Mouse (Mus musculus): Measurements from ENCODE around the gene 2310007B03Rik. TPM values are rescaled to one million over a fixed set of nuclear protein-coding genes. Genes with fewer than 3 reads are reported as not detected.
A peak's percentile ranks its signal among the peaks of the same experiment; 100 is the strongest.
"Not testable (repeated sequence)": the region's sequence is repeated elsewhere in the genome, so short reads cannot be mapped to it uniquely, and the experiment has no call there.

2310007B03Rik gene
- total and polyA plus RNA-seq, 3 experiments, result not detected

DNA sequence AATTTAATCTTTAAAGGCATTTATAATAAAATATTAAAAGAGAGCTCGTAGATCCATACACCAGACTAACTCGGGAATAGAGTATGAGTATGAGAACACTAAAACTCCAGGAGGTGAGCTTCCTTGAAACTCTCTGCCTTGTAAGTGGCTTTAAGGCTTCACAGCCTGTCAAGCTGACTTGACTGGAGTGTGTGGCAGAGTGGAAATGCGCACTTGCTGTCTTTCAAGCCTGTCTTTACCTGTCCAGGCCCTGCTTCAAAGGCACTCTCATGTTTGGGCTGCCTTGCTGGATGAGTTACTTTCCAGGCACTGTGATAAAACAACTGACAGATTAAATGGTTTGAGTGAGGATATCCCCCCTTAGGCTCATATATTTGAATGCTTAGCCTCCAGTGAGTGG lies 37.2 kb upstream of the 2310007B03Rik start:
- H3K27me3 ChIP-seq (ENCODE audit: control insufficient read depth in 1 of 2, insufficient read depth in 2 of 2, low read length in 2 of 2), result no peaks in the 10 kb centered on the region
- TF ChIP-seq TBP (IDR thresholded peaks at IDR 0.05; ENCODE audit: low read depth, low read length), result no peak
- no peak overlapping the region for H3K9ac ChIP-seq (ENCODE audit: control insufficient read depth, low read depth, low read length, poor library complexity, severe bottlenecking)
- H3K79me2 ChIP-seq (ENCODE audit: control insufficient read depth, insufficient read depth, low read length, poor library complexity), result no peaks in the 10 kb centered on the region
- no peaks in the 10 kb centered on the region for H3K9me3 ChIP-seq (replicated peaks; ENCODE audit: insufficient read depth, low read length)
- no peaks in the 10 kb centered on the region for H3K4me1 ChIP-seq (ENCODE audit: control insufficient read depth in 1 of 2, insufficient read depth in 2 of 2, low read length in 2 of 2)
- no peak for DNase-seq (ENCODE audit: low read depth, low spot score)
- no peak overlapping the region for H3K4me3 ChIP-seq (ENCODE audit: control insufficient read depth in 1 of 2, insufficient read depth in 1 of 2, low read depth in 2 of 2, low read length in 2 of 2)
- H3K27ac ChIP-seq (ENCODE audit: control insufficient read depth, low read depth, low read length), result no peak overlapping the region
- H3K36me3 ChIP-seq (ENCODE audit: control insufficient read depth in 1 of 2, insufficient read depth in 2 of 2, low read length in 2 of 2), result no peaks in the 10 kb centered on the region

DNA sequence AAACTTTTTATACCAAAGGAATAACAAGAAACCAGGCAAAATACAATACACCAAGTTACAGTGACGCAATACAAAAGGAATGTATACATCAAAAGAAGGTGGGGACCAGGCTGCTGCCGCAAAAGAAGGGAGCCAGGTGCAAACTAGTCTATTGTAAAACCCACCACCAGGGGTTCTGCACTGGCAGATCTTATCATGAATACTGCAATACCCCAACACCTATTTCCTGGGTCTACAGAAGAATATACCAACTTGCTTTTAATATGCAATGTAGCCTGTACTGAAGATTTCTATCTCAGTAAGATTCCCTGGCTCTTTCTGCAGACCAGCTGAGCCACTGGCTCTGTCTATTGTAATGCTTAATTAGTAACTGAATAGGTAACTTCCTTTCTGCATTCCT lies 36.7 kb upstream of the 2310007B03Rik start:
- H3K27ac ChIP-seq (ENCODE audit: control insufficient read depth, low read depth, low read length); H3K36me3 ChIP-seq (ENCODE audit: control insufficient read depth in 1 of 2, insufficient read depth in 2 of 2, low read length in 2 of 2); H3K79me2 ChIP-seq (ENCODE audit: control insufficient read depth, insufficient read depth, low read length, poor library complexity); DNase-seq (ENCODE audit: low read depth, low spot score); H3K4me3 ChIP-seq (ENCODE audit: control insufficient read depth in 1 of 2, insufficient read depth in 1 of 2, low read depth in 2 of 2, low read length in 2 of 2); H3K27me3 ChIP-seq (ENCODE audit: control insufficient read depth in 1 of 2, insufficient read depth in 2 of 2, low read length in 2 of 2); H3K9me3 ChIP-seq (replicated peaks; ENCODE audit: insufficient read depth, low read length); H3K4me1 ChIP-seq (ENCODE audit: control insufficient read depth in 1 of 2, insufficient read depth in 2 of 2, low read length in 2 of 2); H3K9ac ChIP-seq (ENCODE audit: control insufficient read depth, low read depth, low read length, poor library complexity, severe bottlenecking): not testable (repeated sequence)

DNA sequence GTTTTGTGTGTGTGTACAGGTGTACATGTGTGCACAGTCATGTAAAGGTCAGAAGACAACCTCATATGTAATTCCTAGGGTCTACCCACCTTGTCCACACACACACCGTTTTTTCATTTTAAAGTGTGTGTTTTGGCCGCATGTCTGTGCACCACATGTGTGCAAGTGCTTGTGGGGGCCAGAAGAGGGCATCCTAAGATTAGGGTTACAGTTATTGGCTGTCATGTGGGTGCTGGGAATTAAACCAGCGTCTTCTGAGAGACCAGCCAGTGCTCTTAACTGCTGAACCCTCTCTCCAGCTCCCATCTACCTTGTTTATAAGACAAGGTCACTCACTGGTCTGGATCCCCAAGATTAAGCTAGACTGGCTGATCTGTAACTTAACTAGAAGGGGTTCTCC lies 34.2 kb upstream of the 2310007B03Rik start:
- H3K27ac ChIP-seq (ENCODE audit: control insufficient read depth, low read depth, low read length), result no peak overlapping the region
- TF ChIP-seq KAT2A (conservative IDR thresholded peaks at IDR 0.05; ENCODE audit: low read depth, low read length), result no peak
- TF ChIP-seq ETS1 (IDR thresholded peaks at IDR 0.05; ENCODE audit: low read depth, low read length), result no peak
- TF ChIP-seq RAD21 (IDR thresholded peaks at IDR 0.05; ENCODE audit: low read depth, low read length), result peak; percentile 11
- no peak for TF ChIP-seq UBTF (IDR thresholded peaks at IDR 0.05; ENCODE audit: borderline replicate concordance, insufficient read depth, low read depth, low read length)
- TF ChIP-seq POLR2A (IDR thresholded peaks at IDR 0.05; ENCODE audit: control insufficient read depth in 1 of 2, insufficient read depth in 1 of 2, low read depth in 1 of 2, low read length in 2 of 2, poor library complexity in 1 of 2), result no peak
- peak in 1 of 3 experiments; percentile 26; a peak in 2 of 6 replicates for TF ChIP-seq CTCF (IDR thresholded peaks at IDR 0.05 in 2 of 3, conservative IDR thresholded peaks at IDR 0.05 in 1 of 3; ENCODE audit: control insufficient read depth in 1 of 3, insufficient read depth in 1 of 3, low read depth in 2 of 3, low read length in 3 of 3, poor library complexity in 1 of 3, severe bottlenecking in 1 of 3)
- no peaks in the 10 kb centered on the region for H3K4me1 ChIP-seq (ENCODE audit: control insufficient read depth in 1 of 2, insufficient read depth in 2 of 2, low read length in 2 of 2)
- no peaks in the 10 kb centered on the region for H3K27me3 ChIP-seq (ENCODE audit: control insufficient read depth in 1 of 2, insufficient read depth in 2 of 2, low read length in 2 of 2)
- H3K4me3 ChIP-seq (ENCODE audit: control insufficient read depth in 1 of 2, insufficient read depth in 1 of 2, low read depth in 2 of 2, low read length in 2 of 2), result no peak overlapping the region
- DNase-seq (ENCODE audit: low read depth, low spot score), result no peak
- H3K36me3 ChIP-seq (ENCODE audit: control insufficient read depth in 1 of 2, insufficient read depth in 2 of 2, low read length in 2 of 2), result no peaks in the 10 kb centered on the region
- H3K9me3 ChIP-seq (replicated peaks; ENCODE audit: insufficient read depth, low read length), result no peaks in the 10 kb centered on the region
- H3K9ac ChIP-seq (ENCODE audit: control insufficient read depth, low read depth, low read length, poor library complexity, severe bottlenecking), result no peak overlapping the region
- no peaks in the 10 kb centered on the region for H3K79me2 ChIP-seq (ENCODE audit: control insufficient read depth, insufficient read depth, low read length, poor library complexity)

- DNase-seq (ENCODE audit: low read depth, low spot score), result no peak
- Histone ChIP-seq H3K9me3 (replicated peaks; ENCODE audit: insufficient read depth, low read length) (no peaks in the 10 kb centered on the region), H3K27ac (ENCODE audit: control insufficient read depth, low read depth, low read length) (no peak overlapping the region), H3K27me3 (ENCODE audit: control insufficient read depth in 1 of 2, insufficient read depth in 2 of 2, low read length in 2 of 2) (no peaks in the 10 kb centered on the region), H3K36me3 (ENCODE audit: control insufficient read depth in 1 of 2, insufficient read depth in 2 of 2, low read length in 2 of 2) (no peaks in the 10 kb centered on the region), H3K79me2 (ENCODE audit: control insufficient read depth, insufficient read depth, low read length, poor library complexity) (no peaks in the 10 kb centered on the region), H3K4me1 (ENCODE audit: control insufficient read depth in 1 of 2, insufficient read depth in 2 of 2, low read length in 2 of 2) (no peaks in the 10 kb centered on the region), H3K9ac (ENCODE audit: control insufficient read depth, low read depth, low read length, poor library complexity, severe bottlenecking) (no peak overlapping the region), H3K4me3 (ENCODE audit: control insufficient read depth in 1 of 2, insufficient read depth in 1 of 2, low read depth in 2 of 2, low read length in 2 of 2) (no peak overlapping the region)
- TF ChIP-seq MXI1 (IDR thresholded peaks at IDR 0.05; ENCODE audit: low read depth, low read length) (no peak), POLR2AphosphoS2 (IDR thresholded peaks at IDR 0.05; ENCODE audit: low read length) (no peak), POLR2A (IDR thresholded peaks at IDR 0.05; ENCODE audit: control insufficient read depth in 1 of 2, insufficient read depth in 1 of 2, low read depth in 1 of 2, low read length in 2 of 2, poor library complexity in 1 of 2) (no peak), ETS1 (IDR thresholded peaks at IDR 0.05; ENCODE audit: low read depth, low read length) (no peak), SIN3A (IDR thresholded peaks at IDR 0.05; ENCODE audit: low read length) (no peak), GATA1 (IDR thresholded peaks at IDR 0.05; ENCODE audit: low read depth, low read length) (no peak), E2F4 (IDR thresholded peaks at IDR 0.05; ENCODE audit: borderline replicate concordance, low read depth, low read length) (no peak), ZNF384 (IDR thresholded peaks at IDR 0.05; ENCODE audit: low read depth, low read length) (no peak), MYC (IDR thresholded peaks at IDR 0.05; ENCODE audit: low read depth, low read length) (no peak), RAD21 (IDR thresholded peaks at IDR 0.05; ENCODE audit: low read depth, low read length) (no peak), ZKSCAN1 (IDR thresholded peaks at IDR 0.05; ENCODE audit: low read depth, low read length) (no peak), ELF1 (IDR thresholded peaks at IDR 0.05; ENCODE audit: low read depth, low read length) (no peak), MAZ (IDR thresholded peaks at IDR 0.05; ENCODE audit: low read depth, low read length) (no peak), TCF12 (IDR thresholded peaks at IDR 0.05; ENCODE audit: low read depth, low read length) (no peak), TBP (IDR thresholded peaks at IDR 0.05; ENCODE audit: low read depth, low read length) (no peak), UBTF (IDR thresholded peaks at IDR 0.05; ENCODE audit: borderline replicate concordance, insufficient read depth, low read depth, low read length) (no peak)
Measured at GRCm38 (mm10) chr1:93190726-93191305, 30.1 kb upstream of the 2310007B03Rik start.

Data from MEL (cell line).